Mouse (Mus musculus): Measurements from ENCODE around the gene Vmn1r115.
"Not testable (repeated sequence)": the region's sequence is repeated elsewhere in the genome, so short reads cannot be mapped to it uniquely, and the experiment has no call there.

Vmn1r115 gene

GRCm38 (mm10) chr7:20844885-20845284 lies at the start of gene Vmn1r115:
Gene Vmn1r115 (minus strand): TSS chr7:20844985.
- DNase-seq (ENCODE audit: low spot score), result not testable (repeated sequence)

- not testable (repeated sequence) for DNase-seq (ENCODE audit: low spot score)
Observed at GRCm38 (mm10) chr7:20884021-20884420, 39.2 kb upstream of the Vmn1r115 start, which contains the start of gene Vmn1r117. Gene Vmn1r117 (minus strand): TSS chr7:20884121.

GRCm38 (mm10) chr7:20871956-20872355 lies 27.2 kb upstream of the Vmn1r115 start, which contains the start of gene Vmn1r116:
Gene Vmn1r116 (plus strand): TSS chr7:20872256.
- DNase-seq (ENCODE audit: low spot score), result not testable (repeated sequence)

- DNase-seq (ENCODE audit: low spot score), result not testable (repeated sequence)
Observed at GRCm38 (mm10) chr7:20812086-20812485, 32.7 kb downstream of the Vmn1r115 start, which contains the start of gene Vmn1r114. Gene Vmn1r114 (minus strand): TSS chr7:20812186.

Measured in retina, embryonic 14.5 days (tissue).